Mouse (Mus musculus) adrenal gland, postnatal 4 days (tissue): ENCODE measurements around the gene Rundc3b. TPM values are rescaled to one million over a fixed set of nuclear protein-coding genes. Genes with fewer than 3 reads are reported as not detected.

Experiments used
- DNase-seq, 2 experiments: peaks; one replicate each; pipeline ENCODE4 v3.0.0; 2021 to 2022; ENCODE audit warnings: low spot score in 2 of 2, mixed read lengths in 2 of 2
- total RNA-seq, 2 experiments: library from RNA; stranded (reverse); gene quantifications; 2 replicates each; pipeline ENCODE4 v1.2.3; 2021

Gene Rundc3b
- total RNA-seq, 2 experiments from 2014 or later: 8.2 to 9.3 TPM

DNA sequence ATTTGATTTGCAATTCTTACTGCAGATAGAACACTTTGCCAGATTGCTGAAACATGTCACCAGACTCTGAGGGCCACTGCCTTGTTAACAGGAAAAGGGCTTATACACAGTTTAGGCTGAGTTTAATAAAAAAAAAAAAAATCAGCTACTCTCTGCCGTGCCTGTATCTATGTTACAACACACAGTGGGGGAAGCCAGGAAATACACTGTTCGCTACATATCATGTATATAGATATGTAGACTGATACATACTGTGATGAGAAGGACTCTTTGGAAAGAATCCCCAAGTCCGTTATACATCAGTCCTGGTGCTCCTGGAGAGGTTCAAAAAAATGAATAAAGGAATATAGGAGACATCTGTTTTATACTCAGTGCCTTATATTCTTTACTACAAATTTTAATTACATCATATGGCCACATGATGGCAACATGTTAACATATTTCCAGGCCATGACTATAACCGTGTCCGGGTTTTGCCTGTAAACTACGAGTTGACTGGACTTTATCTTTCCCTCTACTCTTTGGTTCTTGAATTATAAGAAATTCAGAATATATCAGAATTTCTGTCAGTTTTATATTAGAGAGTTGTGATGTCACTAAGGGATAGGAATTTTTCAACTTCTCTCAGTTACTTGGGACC is 133.2 kb downstream of the Rundc3b start:
- no peak for DNase-seq

DNA sequence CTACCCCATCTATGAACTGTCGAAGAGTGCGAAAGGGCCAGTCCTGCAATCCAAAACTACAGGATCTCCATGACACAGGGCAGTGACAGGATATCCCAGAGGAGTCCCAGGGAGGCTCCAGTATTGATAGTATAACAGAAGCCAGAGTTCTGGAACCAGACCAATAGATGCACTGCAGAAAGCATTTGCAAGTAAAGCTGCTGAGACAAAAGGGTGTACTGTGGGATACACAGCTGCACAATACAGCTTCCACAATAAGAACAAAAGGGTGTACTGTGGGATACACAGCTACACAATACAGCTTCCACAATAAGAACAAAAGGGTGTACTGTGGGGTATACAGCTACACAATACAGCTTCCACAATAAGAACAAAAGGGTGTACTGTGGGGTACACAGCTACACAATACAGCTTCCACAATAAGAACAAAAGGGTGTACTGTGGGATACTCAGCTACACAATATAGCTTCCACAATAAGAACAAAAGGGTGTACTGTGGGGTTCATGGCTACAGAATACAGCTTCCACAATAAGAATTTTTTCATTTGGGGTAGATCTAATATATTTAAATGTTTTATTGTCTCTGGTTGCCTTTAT is 134.0 kb downstream of the Rundc3b start:
- DNase-seq: no peak

- no peak for DNase-seq
Measured at GRCm38 (mm10) chr5:8487989-8488700, 134.6 kb downstream of the Rundc3b start.

- DNase-seq: no peak
Measured at GRCm38 (mm10) chr5:8456561-8456960, 166.2 kb downstream of the Rundc3b start.

DNA sequence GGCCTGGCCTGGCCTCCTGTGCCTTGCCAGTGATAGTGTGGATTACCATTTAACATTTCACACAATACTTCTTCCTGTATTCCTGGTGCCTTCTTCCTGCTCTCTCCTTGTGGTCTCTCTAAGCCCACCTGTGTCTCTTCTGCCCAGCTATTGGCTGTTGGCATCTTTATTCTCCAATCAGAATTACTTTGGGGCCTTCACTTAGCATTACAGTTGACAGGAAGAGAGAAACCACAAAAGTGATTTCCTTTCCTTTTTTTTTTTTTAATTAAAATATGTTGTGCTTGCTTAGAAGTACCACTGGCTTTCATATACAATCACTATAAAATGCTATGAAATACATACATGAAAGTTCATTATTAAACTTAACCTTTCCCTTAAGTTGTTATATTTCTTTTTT is 167.2 kb downstream of the Rundc3b start:
- no peak for DNase-seq

Other genes starting within 250 kb of the Rundc3b start
- gene Dbf4, start 200.2 kb downstream of the Rundc3b start, total RNA-seq: 10 to 100 TPM; 21.9 to 24.3 TPM
- gene Slc25a40, start 200.1 kb downstream of the Rundc3b start, total RNA-seq: 10 to 100 TPM; 13.5 to 15.8 TPM
- gene Abcb1a, start 37.1 kb upstream of the Rundc3b start, total RNA-seq: 10 to 100 TPM; 11.5 to 11.9 TPM
- gene Abcb1b, start 175.2 kb upstream of the Rundc3b start, total RNA-seq: 100 to 1,000 TPM; 184 to 198 TPM